Mouse (Mus musculus): ENCODE measurements around the gene Hs3st6. TPM values are rescaled to one million over a fixed set of nuclear protein-coding genes. Genes with fewer than 3 reads are reported as not detected.

Gene Hs3st6
- polyA plus RNA-seq (2012; ENCODE audit: low replicate concordance): not detected in 2 replicates

DNA sequence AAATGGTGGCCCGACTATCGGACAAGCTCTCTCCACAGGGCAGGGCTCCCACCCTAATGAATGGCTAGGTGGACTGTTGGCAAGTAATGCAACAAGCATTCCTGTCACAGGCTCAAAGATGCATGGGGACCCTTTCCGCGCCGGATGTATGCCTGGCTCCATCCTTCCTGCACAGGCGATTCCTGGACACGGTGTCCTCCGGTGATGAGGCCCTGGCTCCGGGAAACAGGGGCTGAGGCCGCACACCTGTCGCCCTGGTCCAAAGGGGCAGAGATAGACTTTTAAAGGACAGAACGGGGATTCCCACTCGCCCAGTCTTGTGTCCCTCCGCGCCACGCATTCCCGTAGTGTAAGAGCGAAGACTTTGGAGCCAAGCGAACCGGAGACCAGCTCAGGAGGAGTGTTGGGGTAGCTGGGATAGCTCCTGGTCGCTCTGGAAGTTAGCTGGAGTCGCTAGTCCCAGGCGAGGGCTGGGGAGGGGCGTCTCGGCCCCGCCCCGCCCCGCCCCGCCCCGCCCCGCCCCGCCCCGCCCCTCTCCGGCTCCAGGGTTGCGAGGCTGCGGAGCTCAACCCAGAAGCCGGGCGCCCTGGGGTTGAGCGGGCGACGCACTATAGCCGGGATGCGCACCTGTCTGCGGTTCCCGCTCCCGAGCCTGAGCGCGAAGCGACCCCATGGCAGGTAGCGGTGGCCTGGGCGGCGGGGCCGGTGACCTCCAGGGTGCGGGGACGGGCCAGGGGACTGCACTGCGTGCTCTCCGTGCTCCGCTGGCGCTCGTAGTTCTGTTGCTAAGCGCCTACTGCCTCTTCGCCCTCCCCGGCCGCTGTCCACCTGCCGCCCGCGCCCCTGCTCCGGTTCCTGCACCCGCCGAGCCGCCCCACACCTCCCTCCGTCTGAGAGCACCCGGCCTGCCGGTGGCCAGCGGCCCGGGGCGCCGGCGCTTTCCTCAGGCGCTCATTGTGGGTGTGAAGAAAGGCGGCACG is at the start of gene Hs3st6:
Gene Hs3st6, plus strand, starts transcription at position 574 of the 980 bp plus-strand sequence.

GRCm38 (mm10) chr17:24706982-24707800 is 45.6 kb upstream of the Hs3st6 start, which contains the start of gene Tbl3:
TSS of gene Tbl3 (minus strand) at chr17:24707660.

GRCm38 (mm10) chr17:24717943-24718342 is 34.8 kb upstream of the Hs3st6 start, which contains the start of the genes Rnf151 and Rps2:
TSS of gene Rnf151 (minus strand) at chr17:24718063.
TSS of gene Rps2 (plus strand) at chr17:24718116.

DNA sequence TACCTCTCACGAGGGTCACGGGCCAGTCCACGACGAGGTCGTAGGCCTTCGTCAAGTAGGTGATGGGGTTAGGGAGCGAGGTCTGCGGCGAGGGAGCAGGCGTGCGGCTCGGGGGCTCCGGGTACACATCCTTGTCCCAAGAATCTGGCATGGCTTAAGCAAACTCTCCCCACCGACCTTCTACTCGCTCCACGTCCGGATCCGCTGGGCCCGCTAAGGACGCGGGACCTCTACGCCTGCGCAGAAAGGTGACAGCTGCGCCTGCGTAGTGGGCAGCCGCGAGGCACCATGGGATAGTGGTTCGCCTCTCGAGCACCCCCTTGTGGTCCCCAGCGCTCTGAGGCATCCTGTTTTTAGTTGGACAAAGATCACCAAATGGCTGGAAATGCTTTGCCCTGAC is 28.6 kb upstream of the Hs3st6 start, which contains the start of gene Ndufb10:
Gene Ndufb10, minus strand, starts transcription at position 295 of the 400 bp plus-strand sequence.

GRCm38 (mm10) chr17:24727618-24728017 is 25.2 kb upstream of the Hs3st6 start, which contains the start of gene Rpl3l:
TSS of gene Rpl3l (plus strand) at chr17:24727820.

GRCm38 (mm10) chr17:24736330-24737051 is 16.3 kb upstream of the Hs3st6 start, which contains the start of gene Msrb1:
TSS of gene Msrb1 (plus strand) at chr17:24736642.

DNA sequence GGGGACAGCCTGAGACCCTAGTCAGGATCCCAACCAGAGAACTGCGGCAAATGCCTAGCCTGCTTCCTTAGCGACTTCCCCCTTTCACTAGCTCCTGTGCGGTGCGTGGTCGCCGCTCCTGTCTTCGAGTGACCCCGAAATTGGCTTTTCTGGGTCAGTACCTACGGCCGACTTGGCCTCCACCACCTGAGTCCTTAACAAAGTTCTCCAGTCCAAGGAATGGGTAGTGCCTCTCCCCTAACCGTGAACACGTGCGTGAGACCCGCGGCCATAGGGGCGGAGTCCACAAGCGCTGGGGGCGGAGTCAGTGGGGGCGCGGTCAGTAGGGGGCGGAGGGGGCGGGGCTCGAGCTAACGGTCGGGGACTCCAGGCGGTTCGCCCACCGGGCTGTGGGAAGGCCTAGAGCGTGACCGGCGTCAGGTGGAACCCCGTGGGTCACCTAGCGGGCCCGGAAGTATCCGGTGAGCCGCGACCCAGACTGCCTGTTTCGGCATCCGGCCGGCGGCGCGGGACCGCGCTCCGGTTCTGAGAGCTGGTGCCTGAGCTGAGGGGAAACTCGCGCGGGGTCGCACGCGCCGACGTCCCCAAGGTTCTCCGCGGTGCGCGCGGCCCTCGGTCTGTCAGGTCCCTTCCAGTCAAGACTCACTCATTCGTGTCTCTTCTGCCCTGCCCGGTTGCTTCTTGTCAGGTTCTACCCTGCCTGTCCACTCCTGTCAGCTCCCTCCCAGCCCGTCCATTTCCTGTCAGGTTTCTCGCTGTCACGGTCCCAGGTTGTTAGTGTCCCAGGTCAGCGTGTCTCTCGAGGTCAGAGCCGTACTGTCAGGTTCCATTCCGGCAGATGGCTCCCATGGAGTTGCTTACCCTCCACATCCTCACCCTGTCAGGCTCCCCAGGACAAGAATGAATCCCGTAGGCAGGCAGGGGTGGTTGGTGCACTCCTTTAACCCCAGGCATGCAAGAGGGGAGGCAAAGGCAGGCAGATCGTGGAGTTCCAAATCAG is 51.5 kb downstream of the Hs3st6 start, which contains the start of gene Meiob:
Gene Meiob, plus strand, starts transcription at position 338 of the 1,000 bp plus-strand sequence.

Other genes with a start within 250 kb of the Hs3st6 start
- 121 and 190 TPM in 2 replicates for gene Traf7, start 225.1 kb upstream of the Hs3st6 start, polyA plus RNA-seq (2012; ENCODE audit: low replicate concordance)
- 0.14 and 1.1 TPM in 2 replicates for gene Rab26, start 218.8 kb upstream of the Hs3st6 start, polyA plus RNA-seq (2012; ENCODE audit: low replicate concordance)
- gene Pkd1, start 203.2 kb upstream of the Hs3st6 start, polyA plus RNA-seq (2012; ENCODE audit: low replicate concordance): 8.9 and 14.3 TPM in 2 replicates
- gene Tsc2, start 120.4 kb upstream of the Hs3st6 start, polyA plus RNA-seq (2012; ENCODE audit: low replicate concordance): 37.0 and 60.0 TPM in 2 replicates
- gene Nthl1, start 120.3 kb upstream of the Hs3st6 start, polyA plus RNA-seq (2012; ENCODE audit: low replicate concordance): 4.3 and 4.4 TPM in 2 replicates
- gene Slc9a3r2, start 102.7 kb upstream of the Hs3st6 start, polyA plus RNA-seq (2012; ENCODE audit: low replicate concordance): 2.0 and 5.8 TPM in 2 replicates
- 1.1 and 4.6 TPM in 2 replicates for gene Npw, start 94.5 kb upstream of the Hs3st6 start, polyA plus RNA-seq (2012; ENCODE audit: low replicate concordance)
- 144 and 147 TPM in 2 replicates for gene Zfp598, start 83.3 kb upstream of the Hs3st6 start, polyA plus RNA-seq (2012; ENCODE audit: low replicate concordance)
- gene Syngr3, start 63.0 kb upstream of the Hs3st6 start, polyA plus RNA-seq (2012; ENCODE audit: low replicate concordance): 0.56 and 0.62 TPM in 2 replicates
- gene Gfer, start 56.8 kb upstream of the Hs3st6 start, polyA plus RNA-seq (2012; ENCODE audit: low replicate concordance): 134 TPM in 2 replicates
- 0.69 and 1.8 TPM in 2 replicates for gene Noxo1, start 56.8 kb upstream of the Hs3st6 start, polyA plus RNA-seq (2012; ENCODE audit: low replicate concordance)
- gene Tbl3, start 45.3 kb upstream of the Hs3st6 start, polyA plus RNA-seq (2012; ENCODE audit: low replicate concordance): 20.7 and 32.9 TPM in 2 replicates
- gene Rnf151, start 34.9 kb upstream of the Hs3st6 start, polyA plus RNA-seq (2012; ENCODE audit: low replicate concordance): 0.42 and 0.46 TPM in 2 replicates
- gene Rps2, start 34.9 kb upstream of the Hs3st6 start, polyA plus RNA-seq (2012; ENCODE audit: low replicate concordance): 69.0 and 456 TPM in 2 replicates
- gene Ndufb10, start 28.5 kb upstream of the Hs3st6 start, polyA plus RNA-seq (2012; ENCODE audit: low replicate concordance): 350 and 503 TPM in 2 replicates
- gene Rpl3l, start 25.2 kb upstream of the Hs3st6 start, polyA plus RNA-seq (2012; ENCODE audit: low replicate concordance): not detected in 2 replicates
- gene Msrb1, start 16.3 kb upstream of the Hs3st6 start, polyA plus RNA-seq (2012; ENCODE audit: low replicate concordance): 9.9 and 15.7 TPM in 2 replicates
- gene Meiob, start 51.3 kb downstream of the Hs3st6 start, polyA plus RNA-seq (2012; ENCODE audit: low replicate concordance): not detected in 2 replicates
- gene Hagh, start 87.2 kb downstream of the Hs3st6 start, polyA plus RNA-seq (2012; ENCODE audit: low replicate concordance): 39.1 and 51.7 TPM in 2 replicates
- 6.2 and 6.5 TPM in 2 replicates for gene Fahd1, start 97.4 kb downstream of the Hs3st6 start, polyA plus RNA-seq (2012; ENCODE audit: low replicate concordance)
- gene Igfals, start 113.0 kb downstream of the Hs3st6 start, polyA plus RNA-seq (2012; ENCODE audit: low replicate concordance): 0.14 TPM in 1 of 2 replicates, not detected in the other
- gene Nubp2, start 133.4 kb downstream of the Hs3st6 start, polyA plus RNA-seq (2012; ENCODE audit: low replicate concordance): 10.5 and 114 TPM in 2 replicates
- 21.6 and 45.5 TPM in 2 replicates for gene Spsb3, start 133.7 kb downstream of the Hs3st6 start, polyA plus RNA-seq (2012; ENCODE audit: low replicate concordance)
- 31.8 and 37.9 TPM in 2 replicates for gene Eme2, start 142.1 kb downstream of the Hs3st6 start, polyA plus RNA-seq (2012; ENCODE audit: low replicate concordance)
- gene Mrps34, start 142.1 kb downstream of the Hs3st6 start, polyA plus RNA-seq (2012; ENCODE audit: low replicate concordance): 81.1 and 115 TPM in 2 replicates
- 16.0 and 19.6 TPM in 2 replicates for gene Nme3, start 143.5 kb downstream of the Hs3st6 start, polyA plus RNA-seq (2012; ENCODE audit: low replicate concordance)
- 38.3 and 49.4 TPM in 2 replicates for gene Mapk8ip3, start 184.0 kb downstream of the Hs3st6 start, polyA plus RNA-seq (2012; ENCODE audit: low replicate concordance)
- 9.1 and 11.1 TPM in 2 replicates for gene Jpt2, start 207.7 kb downstream of the Hs3st6 start, polyA plus RNA-seq (2012; ENCODE audit: low replicate concordance)

All from leukemia stem cell, adult 10-12 weeks (primary cell).